Mouse (Mus musculus) liver, embryonic 16.5 days (tissue): Measurements from ENCODE around the gene Alk. TPM values are rescaled to one million over a fixed set of nuclear protein-coding genes. Genes with fewer than 3 reads are reported as not detected.

ENCODE experiments used
- ATAC-seq: fragments of 200-750 bp; cut with Nextera tagmentation; 2 replicates; pipeline ENCODE4 v1.8.0; 2017; ENCODE audit warnings: low read depth, mild to moderate bottlenecking, moderate number of reproducible peaks, moderate library complexity
- H3K27ac ChIP-seq: fragments of 300-500 bp; sonication (generic); 2 replicates; pipeline ENCODE4 v1.5.1; 2014; ENCODE audit warnings: mild to moderate bottlenecking, low read length
- H3K27me3 ChIP-seq: fragments of 300-500 bp; sonication (generic); 2 replicates; pipeline ENCODE4 v1.6.1; 2014; ENCODE audit warnings: low read depth, low read length, mixed read lengths; ENCODE audit not compliant: control insufficient read depth, insufficient read depth
- H3K36me3 ChIP-seq: fragments of 300-500 bp; sonication (generic); 2 replicates; pipeline ENCODE4 v1.6.1; 2014; ENCODE audit warnings: mild to moderate bottlenecking; ENCODE audit not compliant: control insufficient read depth, insufficient read depth
- H3K4me1 ChIP-seq: fragments of 300-500 bp; sonication (generic); 2 replicates; pipeline ENCODE4 v1.6.1; 2014; ENCODE audit warnings: low read depth, low read length, mixed read lengths; ENCODE audit not compliant: control insufficient read depth
- H3K4me2 ChIP-seq: fragments of 300-500 bp; sonication (generic); 2 replicates; pipeline ENCODE4 v1.6.1; 2014; ENCODE audit warnings: low read depth, low read length, mixed read lengths
- H3K4me3 ChIP-seq: fragments of 300-500 bp; sonication (generic); 2 replicates; pipeline ENCODE4 v1.5.1; 2014; ENCODE audit warnings: low read depth, mild to moderate bottlenecking, low read length
- H3K9ac ChIP-seq: fragments of 300-500 bp; sonication (generic); 2 replicates; pipeline ENCODE4 v1.6.1; 2014; ENCODE audit warnings: low read depth, low read length
- H3K9me3 ChIP-seq: fragments of 300-500 bp; sonication (generic); replicated peaks from 2 replicates; pipeline ENCODE4 v1.6.1; 2016; ENCODE audit warnings: low read length; ENCODE audit not compliant: control insufficient read depth
- WGBS: fragments of 180-500 bp; shearing (Covaris S2); extraction: QIAGEN DNeasy Blood & Tissue Kit; methylation state at CpG from one replicate; pipeline ENCODE4 v1.1.7; 2014; ENCODE audit not compliant: insufficient replicate concordance; 5-methylcytosine and 5-hydroxymethylcytosine counted together
- polyA plus RNA-seq: library from polyadenylated mRNA; unstranded; fragments of >200 nt; fragmentation: Nextera tagmentation; extraction: Ambion mirVana; gene quantifications from 2 replicates; pipeline ENCODE4 v1.2.1, GENCODE M21; 2015

The Alk gene
- polyA plus RNA-seq, 1 experiment from 2014 or later = 0.07 TPM

GRCm38 (mm10) chr17:72144461-72144860 is 460.0 kb downstream of the Alk start:
- Histone ChIP-seq H3K27ac (no peak overlapping the region), H3K36me3 (no peaks in the 10 kb centered on the region), H3K4me3 (no peak overlapping the region), H3K4me2 (no peak overlapping the region), H3K9me3 (no peaks in the 10 kb centered on the region), H3K4me1 (no peaks in the 10 kb centered on the region), H3K27me3 (no peaks in the 10 kb centered on the region), H3K9ac (no peak overlapping the region)
- WGBS = 61% methylated on average over 9 of the region's 9 CpGs
- ATAC-seq = no peak

GRCm38 (mm10) chr17:72132140-72132911 is 472.1 kb downstream of the Alk start:
- Histone ChIP-seq H3K4me2 (no peak overlapping the region), H3K36me3 (no peaks in the 10 kb centered on the region), H3K4me3 (no peak overlapping the region), H3K27me3 (no peaks in the 10 kb centered on the region), H3K4me1 (no peaks in the 10 kb centered on the region), H3K9ac (no peak overlapping the region), H3K27ac (no peak overlapping the region), H3K9me3 (no peaks in the 10 kb centered on the region)
- WGBS = 67% methylated on average over 8 of the region's 8 CpGs
- no peak for ATAC-seq

GRCm38 (mm10) chr17:72121660-72122059 is 482.8 kb downstream of the Alk start:
- no peak for ATAC-seq
- H3K9me3 ChIP-seq = no peaks in the 10 kb centered on the region; the same call in 1 of the 2 replicates
- no peak overlapping the region for H3K9ac ChIP-seq
- WGBS = 67% methylated on average over 1 of the region's 1 CpGs
- H3K4me1 ChIP-seq = no peaks in the 10 kb centered on the region
- H3K27ac ChIP-seq = no peak overlapping the region
- H3K4me3 ChIP-seq = no peak overlapping the region
- no peaks in the 10 kb centered on the region for H3K27me3 ChIP-seq
- no peak overlapping the region for H3K4me2 ChIP-seq
- no peaks in the 10 kb centered on the region for H3K36me3 ChIP-seq

GRCm38 (mm10) chr17:72120278-72120677 is 484.1 kb downstream of the Alk start:
- Histone ChIP-seq H3K4me1 (no peaks in the 10 kb centered on the region), H3K36me3 (no peaks in the 10 kb centered on the region), H3K9ac (no peak overlapping the region), H3K9me3 (no peaks in the 10 kb centered on the region), H3K27ac (no peak overlapping the region), H3K4me3 (no peak overlapping the region), H3K4me2 (no peak overlapping the region), H3K27me3 (no peaks in the 10 kb centered on the region)
- 44% methylated on average over 11 of the region's 11 CpGs for WGBS
- ATAC-seq = no peak

GRCm38 (mm10) chr17:72118376-72118775 is 486.1 kb downstream of the Alk start:
- H3K9ac ChIP-seq = no peak overlapping the region
- no peaks in the 10 kb centered on the region for H3K36me3 ChIP-seq
- H3K27me3 ChIP-seq = no peaks in the 10 kb centered on the region
- no peak overlapping the region for H3K4me3 ChIP-seq
- no peak overlapping the region for H3K4me2 ChIP-seq
- H3K4me1 ChIP-seq = no peaks in the 10 kb centered on the region
- no peaks in the 10 kb centered on the region for H3K9me3 ChIP-seq
- WGBS = 24% methylated on average over 5 of the region's 5 CpGs
- ATAC-seq = no peak
- H3K27ac ChIP-seq = no peak overlapping the region

GRCm38 (mm10) chr17:72115271-72115944 is 489.0 kb downstream of the Alk start:
- no peaks in the 10 kb centered on the region for H3K9me3 ChIP-seq
- H3K9ac ChIP-seq = no peak overlapping the region
- no peak overlapping the region for H3K4me2 ChIP-seq
- H3K4me1 ChIP-seq = no peaks in the 10 kb centered on the region
- WGBS = 56% methylated on average over 12 of the region's 12 CpGs
- no peak overlapping the region for H3K4me3 ChIP-seq
- no peaks in the 10 kb centered on the region for H3K36me3 ChIP-seq
- no peak overlapping the region for H3K27ac ChIP-seq
- no peak for ATAC-seq
- no peaks in the 10 kb centered on the region for H3K27me3 ChIP-seq

- Histone ChIP-seq H3K4me2 (no peak overlapping the region), H3K9me3 (no peaks in the 10 kb centered on the region), H3K9ac (no peak overlapping the region), H3K4me3 (no peak overlapping the region), H3K27me3 (no peaks in the 10 kb centered on the region), H3K4me1 (no peaks in the 10 kb centered on the region), H3K27ac (no peak overlapping the region), H3K36me3 (no peaks in the 10 kb centered on the region)
- ATAC-seq = no peak
Measured at GRCm38 (mm10) chr17:72112004-72112403, 492.4 kb downstream of the Alk start.

GRCm38 (mm10) chr17:72111528-72111927 is 492.9 kb downstream of the Alk start:
- H3K4me3 ChIP-seq = no peak overlapping the region
- H3K9ac ChIP-seq = no peak overlapping the region
- no peaks in the 10 kb centered on the region for H3K4me1 ChIP-seq
- H3K36me3 ChIP-seq = no peaks in the 10 kb centered on the region
- H3K9me3 ChIP-seq = no peaks in the 10 kb centered on the region
- 80% methylated on average over 4 of the region's 4 CpGs for WGBS
- H3K4me2 ChIP-seq = no peak overlapping the region
- H3K27ac ChIP-seq = no peak overlapping the region
- ATAC-seq = no peak
- no peaks in the 10 kb centered on the region for H3K27me3 ChIP-seq

GRCm38 (mm10) chr17:72087261-72087703 is 517.1 kb downstream of the Alk start:
- no peak for ATAC-seq
- no peaks in the 10 kb centered on the region for H3K9me3 ChIP-seq
- no peaks in the 10 kb centered on the region for H3K27me3 ChIP-seq
- 70% methylated on average over 12 of the region's 12 CpGs for WGBS
- H3K9ac ChIP-seq = no peak overlapping the region
- H3K36me3 ChIP-seq = no peaks in the 10 kb centered on the region
- H3K4me3 ChIP-seq = no peak overlapping the region
- H3K27ac ChIP-seq = no peak overlapping the region
- no peak overlapping the region for H3K4me2 ChIP-seq
- H3K4me1 ChIP-seq = no peaks in the 10 kb centered on the region
